Mouse (Mus musculus): ENCODE data around the gene Echs1. TPM values are rescaled to one million over a fixed set of nuclear protein-coding genes. Genes with fewer than 3 reads are reported as not detected.
A peak's percentile ranks its signal among the peaks of the same experiment; 100 is the strongest.

The Echs1 gene
- polyA plus RNA-seq, 1 experiment = 60.9 TPM

- DNase-seq = no peak
- peaks cover 7% of the 10 kb centered on the region for H3K4me1 ChIP-seq (replicated peaks; ENCODE audit: control insufficient read depth, insufficient read depth, low read length)
- no peaks in the 10 kb centered on the region for H3K27me3 ChIP-seq (ENCODE audit: control insufficient read depth, insufficient read depth, low read length)
- 87% methylated on average over 13 of the region's 13 CpGs for WGBS
- no peak for TF ChIP-seq POLR2A (IDR thresholded peaks at IDR 0.05; ENCODE audit: control insufficient read depth, extremely low read depth, insufficient read depth, low read length, poor library complexity)
- no peak for TF ChIP-seq CTCF (IDR thresholded peaks at IDR 0.05; ENCODE audit: borderline replicate concordance, control insufficient read depth, extremely low read depth, insufficient read depth, low read length, poor library complexity)
- no peaks in the 10 kb centered on the region for H3K36me3 ChIP-seq (ENCODE audit: control insufficient read depth, insufficient read depth, low read length)
- H3K27ac ChIP-seq (ENCODE audit: control insufficient read depth, insufficient read depth, low read length) = no peak overlapping the region
- no peak overlapping the region for H3K4me3 ChIP-seq (ENCODE audit: control insufficient read depth, insufficient read depth, low read length)
These were observed 5.1 kb upstream of the Echs1 start for GRCm38 (mm10) chr7:140121338-140121910.

- Histone ChIP-seq H3K4me3 (ENCODE audit: control insufficient read depth, insufficient read depth, low read length) (no peak overlapping the region), H3K4me1 (replicated peaks; ENCODE audit: control insufficient read depth, insufficient read depth, low read length) (peaks cover 6% of the 10 kb centered on the region), H3K36me3 (ENCODE audit: control insufficient read depth, insufficient read depth, low read length) (no peaks in the 10 kb centered on the region), H3K27me3 (ENCODE audit: control insufficient read depth, insufficient read depth, low read length) (no peaks in the 10 kb centered on the region), H3K27ac (ENCODE audit: control insufficient read depth, insufficient read depth, low read length) (no peak overlapping the region)
- no peak for TF ChIP-seq POLR2A (IDR thresholded peaks at IDR 0.05; ENCODE audit: control insufficient read depth, extremely low read depth, insufficient read depth, low read length, poor library complexity)
- no peak for TF ChIP-seq CTCF (IDR thresholded peaks at IDR 0.05; ENCODE audit: borderline replicate concordance, control insufficient read depth, extremely low read depth, insufficient read depth, low read length, poor library complexity)
- 93% methylated on average over 2 of the region's 2 CpGs for WGBS
- no peak for DNase-seq
These were observed 4.2 kb upstream of the Echs1 start for GRCm38 (mm10) chr7:140120484-140120883.

- peak within 1 kb of the TSS; percentile 85 for H3K4me3 ChIP-seq (ENCODE audit: control insufficient read depth, insufficient read depth, low read length)
- no peak for TF ChIP-seq POLR2A (IDR thresholded peaks at IDR 0.05; ENCODE audit: control insufficient read depth, extremely low read depth, insufficient read depth, low read length, poor library complexity)
- TF ChIP-seq CTCF (IDR thresholded peaks at IDR 0.05; ENCODE audit: borderline replicate concordance, control insufficient read depth, extremely low read depth, insufficient read depth, low read length, poor library complexity) = 0 out of 2 replicates have a peak, but pooled peaks have one; percentile 6
- peaks cover 6% of the 10 kb centered on the region for H3K4me1 ChIP-seq (replicated peaks; ENCODE audit: control insufficient read depth, insufficient read depth, low read length)
These were observed 520 bp downstream of the Echs1 start, which contains the start of gene Paox for GRCm38 (mm10) chr7:140115583-140116328. Paox (plus strand) TSS chr7:140115799.

GRCm38 (mm10) chr7:140111943-140112342 lies 4.3 kb downstream of the Echs1 start:
- H3K27ac ChIP-seq (ENCODE audit: control insufficient read depth, insufficient read depth, low read length) = no peak overlapping the region
- H3K4me1 ChIP-seq (replicated peaks; ENCODE audit: control insufficient read depth, insufficient read depth, low read length) = peaks cover 6% of the 10 kb centered on the region
- no peak for DNase-seq
- H3K4me3 ChIP-seq (ENCODE audit: control insufficient read depth, insufficient read depth, low read length) = no peak overlapping the region
- 80% methylated on average over 3 of the region's 3 CpGs for WGBS
- peaks cover 10% of the 10 kb centered on the region for H3K36me3 ChIP-seq (ENCODE audit: control insufficient read depth, insufficient read depth, low read length)
- no peaks in the 10 kb centered on the region for H3K27me3 ChIP-seq (ENCODE audit: control insufficient read depth, insufficient read depth, low read length)
- no peak for TF ChIP-seq POLR2A (IDR thresholded peaks at IDR 0.05; ENCODE audit: control insufficient read depth, extremely low read depth, insufficient read depth, low read length, poor library complexity)
- no peak for TF ChIP-seq CTCF (IDR thresholded peaks at IDR 0.05; ENCODE audit: borderline replicate concordance, control insufficient read depth, extremely low read depth, insufficient read depth, low read length, poor library complexity)

More at GRCm38 (mm10) chr7:140115583-140116328, 520 bp downstream of the Echs1 start, which contains the start of gene Paox:
- no peaks in the 10 kb centered on the region for H3K27me3 ChIP-seq (ENCODE audit: control insufficient read depth, insufficient read depth, low read length)
- H3K36me3 ChIP-seq (ENCODE audit: control insufficient read depth, insufficient read depth, low read length) = no peaks in the 10 kb centered on the region; the same call in none of the 2 replicates
- DNase-seq = peak; percentile 12
- 2% methylated on average over 23 of the region's 23 CpGs for WGBS
- H3K27ac ChIP-seq (ENCODE audit: control insufficient read depth, insufficient read depth, low read length) = no peak within 1 kb of the TSS

- Histone ChIP-seq H3K27ac (ENCODE audit: control insufficient read depth, insufficient read depth, low read length) (no peak overlapping the region), H3K36me3 (ENCODE audit: control insufficient read depth, insufficient read depth, low read length) (no peaks in the 10 kb centered on the region), H3K4me3 (ENCODE audit: control insufficient read depth, insufficient read depth, low read length) (no peak overlapping the region), H3K27me3 (ENCODE audit: control insufficient read depth, insufficient read depth, low read length) (no peaks in the 10 kb centered on the region), H3K4me1 (replicated peaks; ENCODE audit: control insufficient read depth, insufficient read depth, low read length) (peaks cover 10% of the 10 kb centered on the region)
- DNase-seq = no peak
- TF ChIP-seq CTCF (IDR thresholded peaks at IDR 0.05; ENCODE audit: borderline replicate concordance, control insufficient read depth, extremely low read depth, insufficient read depth, low read length, poor library complexity) = no peak
- TF ChIP-seq POLR2A (IDR thresholded peaks at IDR 0.05; ENCODE audit: control insufficient read depth, extremely low read depth, insufficient read depth, low read length, poor library complexity) = no peak
- 92% methylated on average over 4 of the region's 4 CpGs for WGBS
These were observed 12.3 kb downstream of the Echs1 start for GRCm38 (mm10) chr7:140104009-140104408.

- DNase-seq = peak; percentile 86
- 7% methylated on average over 30 of the region's 30 CpGs for WGBS
- H3K27me3 ChIP-seq (ENCODE audit: control insufficient read depth, insufficient read depth, low read length) = no peaks in the 10 kb centered on the region
- H3K27ac ChIP-seq (ENCODE audit: control insufficient read depth, insufficient read depth, low read length) = no peak within 1 kb of the TSS
- TF ChIP-seq CTCF (IDR thresholded peaks at IDR 0.05; ENCODE audit: borderline replicate concordance, control insufficient read depth, extremely low read depth, insufficient read depth, low read length, poor library complexity) = 0 out of 2 replicates have a peak, but pooled peaks have one; percentile 20
- TF ChIP-seq POLR2A (IDR thresholded peaks at IDR 0.05; ENCODE audit: control insufficient read depth, extremely low read depth, insufficient read depth, low read length, poor library complexity) = no peak
- H3K4me1 ChIP-seq (replicated peaks; ENCODE audit: control insufficient read depth, insufficient read depth, low read length) = peaks cover 10% of the 10 kb centered on the region
- H3K4me3 ChIP-seq (ENCODE audit: control insufficient read depth, insufficient read depth, low read length) = peak within 1 kb of the TSS; percentile 45
- no peaks in the 10 kb centered on the region for H3K36me3 ChIP-seq (ENCODE audit: control insufficient read depth, insufficient read depth, low read length)
These were observed 14.0 kb downstream of the Echs1 start, which contains the start of gene Fuom for GRCm38 (mm10) chr7:140101993-140102860. Fuom (minus strand) TSS chr7:140102441.
